Mouse (Mus musculus): ENCODE measurements around the gene Grin2b. TPM values are rescaled to one million over a fixed set of nuclear protein-coding genes. Genes with fewer than 3 reads are reported as not detected.
A peak's percentile ranks its signal among the peaks of the same experiment; 100 is the strongest.

Grin2b gene
- 65.5 and 81.3 TPM in 2 replicates for polyA plus RNA-seq (2015; fragmentation: Nextera tagmentation; extraction: Ambion mirVana)

- ATAC-seq (replicated peaks): peak; percentile 81
- Histone ChIP-seq H3K27ac (peak within 1 kb of the TSS; percentile 91), H3K4me3 (peak within 1 kb of the TSS; percentile 51), H3K9me3 (no peaks in the 10 kb centered on the region), H3K9ac (peak within 1 kb of the TSS; percentile 77), H3K36me3 (replicated peaks) (no peaks in the 10 kb centered on the region), H3K4me1 (peaks cover 18% of the 10 kb centered on the region), H3K4me2 (peak within 1 kb of the TSS; percentile 73), H3K27me3 (replicated peaks) (no peaks in the 10 kb centered on the region)
- 1% methylated on average over 29 of the region's 30 CpGs for WGBS
Measured at GRCm38 (mm10) chr6:136173191-136173896, at the start of gene Grin2b. TSS of gene Grin2b (minus strand) at chr6:136173511.

- no peaks in the 10 kb centered on the region for H3K9me3 ChIP-seq
- H3K4me1 ChIP-seq: no peaks in the 10 kb centered on the region
- H3K36me3 ChIP-seq (replicated peaks): no peaks in the 10 kb centered on the region
- H3K9ac ChIP-seq: no peak overlapping the region
- 98% methylated on average over 3 of the region's 3 CpGs for WGBS
- no peak overlapping the region for H3K4me2 ChIP-seq
- H3K27me3 ChIP-seq (replicated peaks): no peaks in the 10 kb centered on the region
- H3K4me3 ChIP-seq: no peak overlapping the region
- no peak for ATAC-seq (replicated peaks)
- H3K27ac ChIP-seq: no peak overlapping the region
Measured at GRCm38 (mm10) chr6:136221894-136222293, 48.6 kb upstream of the Grin2b start.

- H3K27me3 ChIP-seq (replicated peaks): no peaks in the 10 kb centered on the region
- no peak overlapping the region for H3K9ac ChIP-seq
- no peak for ATAC-seq (replicated peaks)
- no peaks in the 10 kb centered on the region for H3K9me3 ChIP-seq
- no peak overlapping the region for H3K4me3 ChIP-seq
- no peak overlapping the region for H3K4me2 ChIP-seq
- H3K4me1 ChIP-seq: no peaks in the 10 kb centered on the region
- H3K36me3 ChIP-seq (replicated peaks): no peaks in the 10 kb centered on the region
- no peak overlapping the region for H3K27ac ChIP-seq
- 76% methylated on average over 3 of the region's 3 CpGs for whole genome bisulfite sequencing
Measured at GRCm38 (mm10) chr6:136210442-136210841, 37.1 kb upstream of the Grin2b start.

- H3K9ac ChIP-seq: no peak overlapping the region
- no peaks in the 10 kb centered on the region for H3K9me3 ChIP-seq
- no peak for ATAC-seq (replicated peaks)
- no peak overlapping the region for H3K4me2 ChIP-seq
- H3K27me3 ChIP-seq (replicated peaks): no peaks in the 10 kb centered on the region
- no peak overlapping the region for H3K27ac ChIP-seq
- H3K36me3 ChIP-seq (replicated peaks): no peaks in the 10 kb centered on the region
- H3K4me1 ChIP-seq: no peaks in the 10 kb centered on the region
- 87% methylated on average over 2 of the region's 2 CpGs for WGBS
- no peak overlapping the region for H3K4me3 ChIP-seq
Measured at GRCm38 (mm10) chr6:136199814-136200213, 26.5 kb upstream of the Grin2b start.

- Histone ChIP-seq H3K27ac (no peak overlapping the region), H3K4me3 (no peak overlapping the region), H3K9me3 (no peaks in the 10 kb centered on the region), H3K27me3 (replicated peaks) (no peaks in the 10 kb centered on the region), H3K9ac (no peak overlapping the region), H3K4me2 (no peak overlapping the region), H3K4me1 (no peaks in the 10 kb centered on the region), H3K36me3 (replicated peaks) (no peaks in the 10 kb centered on the region)
- ATAC-seq (replicated peaks): no peak
- WGBS: 88% methylated on average over 5 of the region's 5 CpGs
Measured at GRCm38 (mm10) chr6:136194616-136195015, 21.3 kb upstream of the Grin2b start.

GRCm38 (mm10) chr6:136178066-136178465 is 4.8 kb upstream of the Grin2b start:
- H3K4me3 ChIP-seq: no peak overlapping the region
- no peaks in the 10 kb centered on the region for H3K27me3 ChIP-seq (replicated peaks)
- 0 out of 2 replicates have a peak, but pooled peaks cover 2% of the 10 kb centered on the region for H3K4me1 ChIP-seq
- H3K4me2 ChIP-seq: no peak overlapping the region
- no peak overlapping the region for H3K9ac ChIP-seq
- WGBS: 85% methylated on average over 8 of the region's 9 CpGs
- H3K36me3 ChIP-seq (replicated peaks): no peaks in the 10 kb centered on the region
- no peaks in the 10 kb centered on the region for H3K9me3 ChIP-seq
- ATAC-seq (replicated peaks): no peak
- H3K27ac ChIP-seq: no peak overlapping the region

- peaks cover 23% of the 10 kb centered on the region for H3K4me1 ChIP-seq
- H3K27ac ChIP-seq: peak overlapping the region; percentile 91
- H3K4me3 ChIP-seq: peak overlapping the region; percentile 51
- H3K9ac ChIP-seq: peak overlapping the region; percentile 77
- no peaks in the 10 kb centered on the region for H3K36me3 ChIP-seq (replicated peaks)
- under 1% methylated on average over 15 of the region's 15 CpGs for WGBS
- peak; percentile 25 for ATAC-seq (replicated peaks)
- peak overlapping the region; percentile 73 for H3K4me2 ChIP-seq
- H3K9me3 ChIP-seq: no peaks in the 10 kb centered on the region
- no peaks in the 10 kb centered on the region for H3K27me3 ChIP-seq (replicated peaks)
Measured at GRCm38 (mm10) chr6:136172801-136173190, 515 bp downstream of the Grin2b start.

- ATAC-seq (replicated peaks): peak; percentile 85
- no peaks in the 10 kb centered on the region for H3K9me3 ChIP-seq
- under 1% methylated on average over 43 of the region's 43 CpGs for WGBS
- H3K27ac ChIP-seq: peak overlapping the region; percentile 91
- H3K4me2 ChIP-seq: peak overlapping the region; percentile 73
- H3K4me3 ChIP-seq: peak overlapping the region; percentile 51
- no peaks in the 10 kb centered on the region for H3K36me3 ChIP-seq (replicated peaks)
- H3K4me1 ChIP-seq: peaks cover 29% of the 10 kb centered on the region
- H3K27me3 ChIP-seq (replicated peaks): no peaks in the 10 kb centered on the region
- H3K9ac ChIP-seq: peak overlapping the region; percentile 77
Measured at GRCm38 (mm10) chr6:136172172-136172651, 1.1 kb downstream of the Grin2b start.

- peak overlapping the region; percentile 77 for H3K9ac ChIP-seq
- H3K4me2 ChIP-seq: peak overlapping the region; percentile 73
- H3K4me1 ChIP-seq: peaks cover 37% of the 10 kb centered on the region
- peak overlapping the region; percentile 51 for H3K4me3 ChIP-seq
- ATAC-seq (replicated peaks): no peak
- no peaks in the 10 kb centered on the region for H3K27me3 ChIP-seq (replicated peaks)
- 10% methylated on average over 7 of the region's 7 CpGs for WGBS
- H3K36me3 ChIP-seq (replicated peaks): no peaks in the 10 kb centered on the region
- H3K9me3 ChIP-seq: no peaks in the 10 kb centered on the region
- H3K27ac ChIP-seq: peak overlapping the region; percentile 91
Measured at GRCm38 (mm10) chr6:136171343-136171742, 2.0 kb downstream of the Grin2b start.

- Histone ChIP-seq H3K36me3 (replicated peaks) (no peaks in the 10 kb centered on the region), H3K4me1 (peaks cover 43% of the 10 kb centered on the region), H3K4me3 (peak overlapping the region; percentile 51), H3K9me3 (no peaks in the 10 kb centered on the region), H3K9ac (peak overlapping the region; percentile 77), H3K4me2 (peak overlapping the region; percentile 73), H3K27ac (peak overlapping the region; percentile 91), H3K27me3 (replicated peaks) (no peaks in the 10 kb centered on the region)
- 62% methylated on average over 5 of the region's 5 CpGs for WGBS
- ATAC-seq (replicated peaks): no peak
Measured at GRCm38 (mm10) chr6:136170381-136170780, 2.9 kb downstream of the Grin2b start.

GRCm38 (mm10) chr6:136167361-136167760 is 6.0 kb downstream of the Grin2b start:
- Histone ChIP-seq H3K9ac (no peak overlapping the region), H3K4me2 (peak overlapping the region; percentile 73), H3K27ac (no peak overlapping the region), H3K9me3 (no peaks in the 10 kb centered on the region), H3K27me3 (replicated peaks) (no peaks in the 10 kb centered on the region), H3K4me3 (peak overlapping the region; percentile 16), H3K36me3 (replicated peaks) (no peaks in the 10 kb centered on the region), H3K4me1 (peaks cover 65% of the 10 kb centered on the region)
- WGBS: 77% methylated on average over 5 of the region's 5 CpGs
- no peak for ATAC-seq (replicated peaks)

GRCm38 (mm10) chr6:136165443-136166077 is 7.8 kb downstream of the Grin2b start:
- peaks cover 83% of the 10 kb centered on the region for H3K4me1 ChIP-seq
- no peak overlapping the region for H3K27ac ChIP-seq
- ATAC-seq (replicated peaks): no peak

More at GRCm38 (mm10) chr6:136165443-136166077, 7.8 kb downstream of the Grin2b start:
- Histone ChIP-seq H3K4me3 (no peak overlapping the region), H3K27me3 (replicated peaks) (no peaks in the 10 kb centered on the region), H3K4me2 (peak overlapping the region; percentile 28), H3K36me3 (replicated peaks) (no peaks in the 10 kb centered on the region), H3K9ac (no peak overlapping the region), H3K9me3 (no peaks in the 10 kb centered on the region)
- 65% methylated on average over 9 of the region's 9 CpGs for WGBS
